Comparison of ENCODE assay signal across 24 mouse cellular contexts in the genomic region with DNA sequence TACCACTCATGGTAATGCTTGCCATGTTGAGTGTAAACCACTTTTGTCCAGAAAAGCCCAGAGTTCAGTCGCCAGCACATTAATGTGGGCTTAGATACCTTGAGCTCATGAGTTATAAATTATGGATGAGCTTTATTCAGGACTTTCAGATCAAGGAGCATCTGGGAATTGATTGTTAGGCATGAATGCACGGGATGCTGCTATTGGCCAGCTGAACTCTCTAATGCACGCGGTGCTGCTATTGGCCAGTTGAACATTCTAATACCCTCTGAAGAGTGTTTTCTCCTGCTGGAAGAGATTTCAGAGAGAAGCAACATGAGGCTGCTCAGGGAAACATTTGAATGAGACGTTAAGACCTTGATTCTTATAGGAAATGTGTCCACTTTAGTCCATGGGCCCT. TPM values are rescaled to one million over a fixed set of nuclear protein-coding genes. Genes with fewer than 3 reads are reported as not detected.
"Had no signal": no experiment of that assay in that cellular context is flagged by ENCODE, and none has a peak within 500 bp of the region (broad histone marks: within the 10 kb centered on the region; RNA-seq: fewer than 3 reads in every experiment).

No protein-coding gene starts in this region.

- DNase-seq: kidney, adult 18-20 months; kidney, postnatal 25 days; layer of hippocampus, postnatal 36 days; lung, adult 18-20 months; lung, postnatal 10 days; lung, postnatal 36 days; thymus, adult 18-20 months; thymus, postnatal 36 days had no signal

- H3K4me3 ChIP-seq: left cerebral cortex, adult 2 months; lung, embryonic 15.5 days; megakaryocyte, embryonic 14.5 days; neural tube, embryonic 12.5 days; neural tube, embryonic 15.5 days had no signal

- H3K9me3 ChIP-seq: lung, embryonic 15.5 days; neural tube, embryonic 15.5 days had no signal

- H3K9ac ChIP-seq: liver, embryonic 14.5 days; lung, embryonic 15.5 days; neural tube, embryonic 12.5 days; neural tube, embryonic 15.5 days had no signal

- H3K27ac ChIP-seq: kidney, postnatal 0 days; left cerebral cortex, adult 2 months; liver, embryonic 14.5 days; lung, embryonic 15.5 days; neural tube, embryonic 12.5 days; neural tube, embryonic 15.5 days had no signal

- H3K4me2 ChIP-seq: lung, embryonic 15.5 days; neural tube, embryonic 12.5 days; neural tube, embryonic 15.5 days had no signal

- ATAC-seq: intestine, embryonic 16.5 days had no signal

- H3K27me3 ChIP-seq: lung, embryonic 15.5 days; neural tube, embryonic 12.5 days; neural tube, embryonic 15.5 days had no signal

- H3K36me3 ChIP-seq: lung, embryonic 15.5 days; neural tube, embryonic 12.5 days; neural tube, embryonic 15.5 days had no signal

- H3K4me1 ChIP-seq: lung, embryonic 15.5 days; megakaryocyte, embryonic 14.5 days; neural tube, embryonic 12.5 days; neural tube, embryonic 15.5 days had no signal

RNA-seq across cellular contexts. Expression of a gene that starts 45.1 kb away (rescaled TPM):
- total RNA-seq: layer of hippocampus, adult 8-10 months; layer of hippocampus, postnatal 10 days; layer of hippocampus, postnatal 36 days; left cerebral cortex, adult 2 months; left cerebral cortex, postnatal 10 days; left cerebral cortex, postnatal 36 days; liver, adult 2 months had no signal
- polyA plus RNA-seq: intestine, embryonic 16.5 days; limb, embryonic 11.5 days; liver, embryonic 14.5 days; neural tube, embryonic 12.5 days; neural tube, embryonic 15.5 days; stomach, embryonic 16.5 days; testis, adult 2 months had no signal
